Mouse (Mus musculus) hindbrain, embryonic 11.5 days (tissue): ENCODE data around the gene Nox4. TPM values are rescaled to one million over a fixed set of nuclear protein-coding genes. Genes with fewer than 3 reads are reported as not detected.
A peak's percentile ranks its signal among the peaks of the same experiment; 100 is the strongest.

Source experiments
- ATAC-seq: fragments of 200-750 bp; cut with Nextera tagmentation; 2 replicates; pipeline ENCODE4 v1.8.0; 2017; ENCODE audit warnings: mild to moderate bottlenecking, moderate TSS enrichment, moderate library complexity; ENCODE audit not compliant: low FRiP score
- DNase-seq: peaks from one replicate; pipeline ENCODE4 v3.0.0-alpha.2; 2015; ENCODE audit warnings: low spot score
- H3K27ac ChIP-seq: fragments of 300-500 bp; sonication (generic); 2 replicates; pipeline ENCODE4 v1.5.1; 2014; ENCODE audit warnings: mild to moderate bottlenecking, low read depth, low read length
- H3K27me3 ChIP-seq: fragments of 300-500 bp; sonication (generic); 2 replicates; pipeline ENCODE4 v1.6.1; 2014; ENCODE audit warnings: mild to moderate bottlenecking, low read length, moderate library complexity, mixed read lengths; ENCODE audit not compliant: control insufficient read depth, insufficient read depth
- H3K36me3 ChIP-seq: fragments of 300-500 bp; sonication (generic); 2 replicates; pipeline ENCODE4 v1.6.1; 2014; ENCODE audit warnings: mild to moderate bottlenecking, low read length, moderate library complexity, mixed read lengths; ENCODE audit not compliant: control insufficient read depth, insufficient read depth
- H3K4me1 ChIP-seq: fragments of 300-500 bp; sonication (generic); replicated peaks from 2 replicates; pipeline ENCODE4 v1.6.1; 2014; ENCODE audit warnings: low read length, mixed read lengths; ENCODE audit not compliant: control insufficient read depth, insufficient read depth
- H3K4me2 ChIP-seq: fragments of 300-500 bp; sonication (generic); replicated peaks from 2 replicates; pipeline ENCODE4 v1.6.1; 2014; ENCODE audit warnings: mild to moderate bottlenecking, low read depth, low read length
- H3K4me3 ChIP-seq: fragments of 300-500 bp; sonication (generic); 2 replicates; pipeline ENCODE4 v1.5.1; 2014; ENCODE audit warnings: low read depth, low read length
- H3K9ac ChIP-seq: fragments of 300-500 bp; sonication (generic); 2 replicates; pipeline ENCODE4 v1.6.1; 2014; ENCODE audit warnings: low read depth, low read length
- H3K9me3 ChIP-seq: fragments of 300-500 bp; sonication (generic); 2 replicates; pipeline ENCODE4 v1.6.1; 2016; ENCODE audit warnings: low read length; ENCODE audit not compliant: control insufficient read depth
- WGBS: fragments of 180-500 bp; shearing (Covaris S2); extraction: QIAGEN DNeasy Blood & Tissue Kit; methylation state at CpG from one replicate; pipeline ENCODE4 v1.1.7; 2014; 5-methylcytosine and 5-hydroxymethylcytosine counted together
- polyA plus RNA-seq: library from polyadenylated mRNA; unstranded; fragments of >200 nt; fragmentation: Nextera tagmentation; extraction: Ambion mirVana; gene quantifications from 2 replicates; pipeline ENCODE4 v1.2.1, GENCODE M21; 2014

The Nox4 gene
- polyA plus RNA-seq, 1 experiment from 2014 or later: 4.1 TPM

- Histone ChIP-seq H3K4me2 (peak overlapping the region; percentile 62), H3K36me3 (no peaks in the 10 kb centered on the region), H3K27ac (no peak overlapping the region), H3K9me3 (no peaks in the 10 kb centered on the region), H3K4me1 (no peaks in the 10 kb centered on the region), H3K4me3 (peak overlapping the region; percentile 64), H3K9ac (peak overlapping the region; percentile 87), H3K27me3 (no peaks in the 10 kb centered on the region)
- WGBS: 66% methylated on average over 1 of the region's 1 CpGs
- ATAC-seq (peak; percentile 39), DNase-seq (no peak)
Measured at GRCm38 (mm10) chr7:87246940-87247339, 1.0 kb downstream of the Nox4 start.

GRCm38 (mm10) chr7:87247926-87248325 lies 2.0 kb downstream of the Nox4 start:
- H3K4me3 ChIP-seq: no peak overlapping the region
- 88% methylated on average over 1 of the region's 1 CpGs for WGBS
- no peaks in the 10 kb centered on the region for H3K4me1 ChIP-seq
- H3K9ac ChIP-seq: no peak overlapping the region
- no peak overlapping the region for H3K4me2 ChIP-seq
- no peak overlapping the region for H3K27ac ChIP-seq
- H3K27me3 ChIP-seq: no peaks in the 10 kb centered on the region
- H3K36me3 ChIP-seq: no peaks in the 10 kb centered on the region
- no peaks in the 10 kb centered on the region for H3K9me3 ChIP-seq
- no peak for DNase-seq
- no peak for ATAC-seq

DNA sequence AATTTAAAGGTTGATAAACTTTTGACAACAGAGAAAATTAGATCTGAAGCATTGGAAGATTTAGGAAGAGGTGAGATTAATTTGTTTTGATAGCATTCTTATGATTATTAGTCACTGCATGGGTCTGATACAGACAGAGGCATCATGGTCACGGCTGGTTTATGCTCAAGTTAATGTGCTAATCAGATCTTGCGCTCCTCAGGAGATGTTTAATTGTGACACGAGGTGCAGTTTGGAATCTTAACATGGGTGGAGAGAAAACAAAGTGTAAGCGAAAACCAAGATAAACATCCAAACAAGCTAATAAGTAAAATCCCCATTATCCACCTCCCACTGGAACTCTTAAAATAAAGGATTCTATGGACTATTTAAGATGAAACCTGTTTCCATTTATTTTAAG lies 6.2 kb downstream of the Nox4 start:
- ATAC-seq: no peak
- DNase-seq: no peak
- 70% methylated on average over 4 of the region's 4 CpGs for WGBS
- Histone ChIP-seq H3K4me2 (no peak overlapping the region), H3K36me3 (no peaks in the 10 kb centered on the region), H3K9me3 (no peaks in the 10 kb centered on the region), H3K4me3 (no peak overlapping the region), H3K27me3 (no peaks in the 10 kb centered on the region), H3K27ac (no peak overlapping the region), H3K4me1 (no peaks in the 10 kb centered on the region), H3K9ac (no peak overlapping the region)

GRCm38 (mm10) chr7:87277225-87277624 lies 31.3 kb downstream of the Nox4 start:
- Histone ChIP-seq H3K4me1 (no peaks in the 10 kb centered on the region), H3K4me2 (no peak overlapping the region), H3K27ac (no peak overlapping the region), H3K4me3 (no peak overlapping the region), H3K9me3 (no peaks in the 10 kb centered on the region), H3K36me3 (no peaks in the 10 kb centered on the region), H3K9ac (no peak overlapping the region), H3K27me3 (no peaks in the 10 kb centered on the region)
- DNase-seq (peak; percentile 59), ATAC-seq (peak; percentile 54; the same call in 1 of the 2 replicates)
- 3% methylated on average over 1 of the region's 1 CpGs for whole genome bisulfite sequencing

DNA sequence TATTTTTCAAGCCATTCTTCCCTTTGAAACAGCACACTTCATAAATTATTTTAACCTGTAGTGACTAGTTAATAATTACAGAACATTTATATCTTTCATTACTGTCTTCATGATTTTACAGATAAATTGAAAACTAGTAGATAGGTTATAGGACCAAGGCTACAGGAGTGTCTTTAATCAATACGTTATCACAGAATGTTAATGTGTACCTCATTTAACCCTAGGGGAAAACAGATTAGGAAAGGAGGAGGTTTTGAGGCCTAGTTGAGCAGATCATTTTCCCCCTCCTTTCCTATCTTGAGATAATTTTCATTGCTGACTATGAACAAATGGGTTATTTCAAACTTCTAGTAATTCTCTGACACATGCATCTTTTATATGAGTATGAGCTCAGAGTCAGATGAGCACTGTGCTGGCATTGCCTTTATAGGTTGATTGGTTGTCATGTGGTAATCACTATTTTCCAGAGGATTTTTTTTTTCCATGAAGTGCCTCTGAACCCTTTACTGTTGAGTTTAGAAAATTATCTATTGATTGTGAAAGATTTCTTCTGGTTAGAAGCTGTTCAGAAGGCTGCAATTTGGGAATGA lies 57.9 kb downstream of the Nox4 start:
- no peak overlapping the region for H3K4me2 ChIP-seq
- no peak overlapping the region for H3K27ac ChIP-seq
- H3K9me3 ChIP-seq: no peaks in the 10 kb centered on the region
- no peak for DNase-seq
- H3K9ac ChIP-seq: no peak overlapping the region
- no peaks in the 10 kb centered on the region for H3K4me1 ChIP-seq
- no peak for ATAC-seq
- no peak overlapping the region for H3K4me3 ChIP-seq
- no peaks in the 10 kb centered on the region for H3K27me3 ChIP-seq
- no peaks in the 10 kb centered on the region for H3K36me3 ChIP-seq
- WGBS: 91% methylated on average over 1 of the region's 1 CpGs

GRCm38 (mm10) chr7:87321571-87321970 lies 75.7 kb downstream of the Nox4 start:
- no peak for ATAC-seq
- Histone ChIP-seq H3K9me3 (no peaks in the 10 kb centered on the region), H3K36me3 (no peaks in the 10 kb centered on the region), H3K4me3 (no peak overlapping the region), H3K4me2 (no peak overlapping the region), H3K27me3 (no peaks in the 10 kb centered on the region), H3K4me1 (no peaks in the 10 kb centered on the region), H3K9ac (no peak overlapping the region), H3K27ac (no peak overlapping the region)
- WGBS: 89% methylated on average over 3 of the region's 3 CpGs
- no peak for DNase-seq

DNA sequence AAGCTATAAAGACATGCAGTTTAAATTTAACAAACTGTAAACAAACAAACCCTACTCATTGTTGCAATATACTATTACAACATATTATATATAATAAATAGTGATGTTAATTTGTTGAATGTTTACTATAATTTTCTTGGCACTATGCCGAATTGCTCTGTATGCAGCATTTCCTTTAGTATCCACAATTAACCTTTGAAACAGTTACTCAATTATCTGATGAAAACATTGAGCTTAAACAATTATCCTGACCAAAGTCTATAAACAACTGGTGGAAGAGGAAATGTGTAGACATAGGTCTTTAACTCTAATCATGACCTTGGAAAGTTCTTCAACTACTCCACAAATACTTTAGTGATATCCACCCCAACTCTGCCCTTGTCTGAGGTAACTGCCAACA lies 76.2 kb downstream of the Nox4 start:
- WGBS: 100% methylated on average over 1 of the region's 1 CpGs
- no peak overlapping the region for H3K4me3 ChIP-seq
- H3K4me1 ChIP-seq: no peaks in the 10 kb centered on the region
- H3K27me3 ChIP-seq: no peaks in the 10 kb centered on the region
- no peak overlapping the region for H3K27ac ChIP-seq
- DNase-seq (no peak), ATAC-seq (no peak)
- no peaks in the 10 kb centered on the region for H3K36me3 ChIP-seq
- H3K9me3 ChIP-seq: no peaks in the 10 kb centered on the region
- H3K9ac ChIP-seq: no peak overlapping the region
- no peak overlapping the region for H3K4me2 ChIP-seq

DNA sequence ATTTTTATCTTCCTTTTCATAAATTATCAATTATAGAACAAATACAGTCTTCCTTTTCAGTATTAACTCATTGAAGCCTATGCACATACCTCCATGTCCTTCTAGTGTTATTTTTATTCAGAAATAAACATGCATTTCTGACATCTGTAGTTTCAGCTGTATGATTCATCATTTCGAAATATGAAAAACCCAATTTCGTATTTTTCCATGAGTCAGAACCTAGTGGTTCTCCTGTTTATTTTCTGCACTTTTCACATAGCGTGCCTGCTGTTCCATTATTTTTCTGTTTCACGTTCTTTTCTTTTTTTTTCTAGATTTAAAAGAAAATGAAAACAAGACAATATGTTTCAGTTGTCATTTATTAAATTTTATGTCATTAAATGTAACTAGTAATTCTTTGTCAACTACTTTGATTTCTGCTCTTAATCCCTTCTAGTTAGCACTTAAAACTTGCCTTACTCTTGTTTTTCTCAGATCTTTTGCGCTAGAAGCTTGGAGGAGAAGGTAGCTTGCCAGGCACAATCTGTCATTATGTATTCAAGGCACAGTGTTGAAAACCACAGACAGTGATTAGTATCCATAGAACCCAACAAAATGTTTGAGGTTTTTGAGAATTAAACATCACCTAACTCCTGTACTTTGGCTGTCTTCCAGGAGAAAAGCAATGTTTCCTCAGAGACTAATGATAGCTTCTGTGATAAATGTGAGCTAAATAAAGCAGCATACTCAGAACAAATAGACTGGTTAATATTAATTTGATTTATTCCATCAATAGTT lies 85.1 kb downstream of the Nox4 start:
- Histone ChIP-seq H3K27ac (no peak overlapping the region), H3K9me3 (no peaks in the 10 kb centered on the region), H3K4me3 (no peak overlapping the region), H3K9ac (no peak overlapping the region), H3K4me1 (no peaks in the 10 kb centered on the region), H3K36me3 (no peaks in the 10 kb centered on the region), H3K4me2 (no peak overlapping the region), H3K27me3 (no peaks in the 10 kb centered on the region)
- 95% methylated on average over 5 of the region's 5 CpGs for WGBS
- ATAC-seq: no peak
- no peak for DNase-seq

DNA sequence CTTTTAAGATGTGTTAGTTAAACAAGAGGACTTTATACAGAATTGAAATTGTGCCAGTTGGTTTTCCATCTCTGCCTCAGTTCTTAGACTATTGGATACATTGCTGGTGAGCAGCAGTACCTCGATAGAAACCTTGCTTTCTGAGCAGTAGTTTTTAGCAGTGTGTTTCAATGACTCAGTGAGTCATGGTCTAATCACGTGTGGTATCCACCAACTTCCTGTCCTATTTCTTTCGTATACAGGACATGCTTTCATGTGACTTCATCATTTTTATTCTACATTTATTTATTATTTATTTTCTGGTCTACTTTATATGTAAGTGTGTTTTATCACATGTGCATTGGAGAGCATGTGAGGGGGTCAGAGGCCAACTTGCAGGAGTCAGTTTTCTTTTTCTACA lies 99.7 kb downstream of the Nox4 start:
- no peak for DNase-seq
- WGBS: 88% methylated on average over 3 of the region's 3 CpGs

More for the DNA sequence above, 99.7 kb downstream of the Nox4 start:
- no peaks in the 10 kb centered on the region for H3K27me3 ChIP-seq
- H3K36me3 ChIP-seq: no peaks in the 10 kb centered on the region
- H3K4me3 ChIP-seq: no peak overlapping the region
- no peaks in the 10 kb centered on the region for H3K9me3 ChIP-seq
- H3K4me1 ChIP-seq: no peaks in the 10 kb centered on the region
- no peak for ATAC-seq
- H3K4me2 ChIP-seq: no peak overlapping the region
- no peak overlapping the region for H3K9ac ChIP-seq
- H3K27ac ChIP-seq: no peak overlapping the region
